Mouse (Mus musculus) neural tube, embryonic 10.5 days (tissue): Measurements from ENCODE around the gene Mboat7.
A peak's percentile ranks its signal among the peaks of the same experiment; 100 is the strongest.

ENCODE experiments used
- DNase-seq: peaks from one replicate; pipeline ENCODE4 v3.0.0-alpha.2; 2017; ENCODE audit warnings: low spot score; ENCODE audit errors: extremely low spot score

Gene Mboat7

DNA sequence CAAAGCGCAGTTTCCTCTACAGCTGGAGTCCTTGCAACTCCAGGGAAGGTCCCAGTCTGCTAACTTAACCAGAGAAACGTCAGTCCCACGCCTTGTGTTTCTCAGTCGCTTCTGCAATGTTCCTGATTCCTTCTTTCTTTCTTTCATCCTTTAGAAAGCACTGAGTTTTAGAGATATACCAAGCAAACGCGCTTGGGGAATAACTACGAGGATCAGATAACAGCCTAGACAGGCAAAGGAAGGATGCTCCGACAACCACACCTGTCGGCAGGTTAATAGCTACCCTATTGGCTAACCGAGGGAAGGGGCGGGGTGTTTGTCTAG lies 49.0 kb downstream of the Mboat7 start:
- DNase-seq = no peak

DNA sequence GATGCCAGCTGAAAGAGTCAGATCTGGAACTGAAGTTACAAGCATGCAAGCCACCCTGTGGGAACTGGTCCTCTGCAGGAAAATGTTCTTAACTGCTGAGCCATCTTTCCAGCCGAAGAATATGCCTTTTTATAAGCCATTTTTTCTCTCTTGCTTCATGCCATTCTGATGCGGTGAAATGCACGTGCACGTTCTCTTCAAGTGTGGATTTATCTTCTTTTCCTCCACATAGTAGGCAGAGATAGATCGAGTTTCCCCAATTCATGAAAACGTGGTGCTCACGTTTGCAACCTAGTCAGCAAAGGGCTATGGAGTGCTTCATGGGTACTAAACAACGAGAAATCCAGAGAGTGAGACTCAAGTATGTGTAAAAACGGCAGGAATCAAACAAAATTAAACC lies 49.5 kb downstream of the Mboat7 start:
- no peak for DNase-seq

DNA sequence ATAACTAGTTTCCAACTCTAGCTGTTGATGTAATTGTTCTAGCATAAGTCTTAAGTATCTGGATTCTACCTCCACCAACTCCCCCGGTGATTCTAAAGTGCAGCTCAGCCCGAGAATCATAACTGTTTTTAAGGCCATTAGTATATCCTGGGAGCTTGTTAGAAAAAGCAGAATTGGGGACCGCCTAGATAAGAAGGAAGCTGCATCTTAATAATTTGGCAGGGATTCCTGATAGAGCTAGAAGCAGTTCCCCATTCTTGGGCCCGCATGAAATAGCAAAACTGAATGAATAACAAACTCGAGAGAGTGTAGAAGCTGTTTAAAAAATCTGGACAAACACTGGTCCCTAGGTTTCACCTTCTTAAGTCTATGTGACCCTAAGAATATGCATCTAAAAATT lies 49.9 kb downstream of the Mboat7 start:
- no peak for DNase-seq

DNA sequence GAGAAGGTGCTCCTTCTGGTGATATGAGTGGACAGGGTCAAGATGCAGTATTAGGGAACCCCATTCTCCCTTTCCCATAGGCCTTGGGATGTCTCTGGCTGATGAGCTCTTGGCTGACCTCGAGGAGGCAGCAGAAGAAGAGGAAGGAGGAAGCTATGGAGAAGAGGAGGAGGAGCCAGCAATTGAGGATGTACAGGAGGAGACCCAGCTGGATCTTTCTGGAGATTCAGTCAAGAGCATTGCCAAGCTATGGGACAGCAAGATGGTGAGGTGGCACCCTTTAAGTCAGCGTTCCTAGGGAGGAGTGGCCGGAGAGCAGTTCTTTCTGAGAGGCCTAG lies 62.9 kb downstream of the Mboat7 start:
- DNase-seq = no peak

DNA sequence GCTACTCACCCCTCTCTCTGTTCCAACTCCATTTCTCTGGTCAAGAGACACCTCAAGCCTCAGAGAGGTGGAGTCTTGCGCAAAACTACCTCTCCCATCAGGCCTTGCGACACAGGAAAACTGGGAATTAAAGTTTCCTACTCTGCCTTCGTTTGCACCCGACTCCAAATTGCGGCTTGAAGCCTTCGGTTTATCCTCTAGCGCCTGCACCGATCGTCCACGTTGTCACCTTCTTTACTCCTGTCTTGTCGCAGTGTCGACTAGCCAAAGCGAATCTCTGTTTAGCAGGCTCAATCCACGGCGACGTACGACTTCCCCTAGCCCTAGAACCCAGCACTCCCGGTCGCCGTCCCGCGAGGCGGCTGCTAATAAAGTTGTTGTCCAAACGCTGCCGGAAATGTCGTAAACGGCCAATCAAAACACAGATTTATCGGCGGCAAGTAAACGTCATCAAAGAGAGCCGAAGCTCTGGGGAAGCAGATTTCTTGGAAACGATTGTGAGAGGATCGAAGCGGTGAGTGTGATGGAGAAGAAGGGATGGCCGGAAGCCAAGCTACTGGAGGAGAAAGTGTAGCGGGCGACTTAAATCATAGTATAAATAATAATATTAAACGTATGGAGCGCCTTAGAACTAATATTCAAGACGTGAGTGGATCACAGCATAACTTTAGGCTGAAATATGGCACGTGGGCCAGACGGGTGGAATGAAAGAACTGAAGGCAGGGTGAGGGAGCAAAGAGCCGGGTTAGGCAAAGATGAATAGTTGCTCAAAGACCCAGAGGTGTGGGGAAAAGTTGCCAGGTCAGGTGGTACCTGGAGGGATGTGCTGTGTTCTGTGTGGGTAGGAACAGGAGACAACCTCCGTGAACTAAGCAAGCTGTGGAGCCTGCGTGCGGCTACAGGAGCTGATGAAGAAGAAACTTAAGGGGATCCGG lies 63.5 kb downstream of the Mboat7 start, which contains the start of the genes Tfpt and Prpf31:
Gene Tfpt, minus strand, starts transcription at position 387 of the 935 bp plus-strand sequence.
Gene Prpf31, plus strand, starts transcription at position 443 of the 935 bp plus-strand sequence.
- peak; percentile 96 for DNase-seq

DNA sequence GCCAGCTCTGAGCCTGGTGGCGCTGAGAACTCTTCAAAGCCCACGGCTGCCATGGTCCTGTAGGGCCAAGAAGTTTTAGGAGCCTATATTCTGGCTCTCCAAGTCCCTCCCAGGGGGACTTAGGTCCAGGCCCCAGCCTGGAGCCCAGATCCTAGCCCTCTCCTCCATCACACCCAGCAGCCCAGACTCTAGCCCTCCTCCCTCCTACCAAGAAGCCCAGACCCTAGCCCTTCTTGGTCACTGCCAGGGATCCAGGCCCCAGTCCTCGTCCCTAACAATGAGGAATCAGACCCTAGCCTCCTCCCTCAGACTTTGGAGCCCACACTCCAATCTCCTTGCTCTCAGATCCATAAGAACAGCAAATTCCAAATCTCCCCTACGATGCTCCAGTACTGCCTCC lies 64.3 kb downstream of the Mboat7 start:
- DNase-seq = peak; percentile 24
